Mouse (Mus musculus) intestine, embryonic 14.5 days (tissue): Measurements from ENCODE around the gene Iqsec1. TPM values are rescaled to one million over a fixed set of nuclear protein-coding genes. Genes with fewer than 3 reads are reported as not detected.

Source experiments
- ATAC-seq: fragments of 200-750 bp; cut with Nextera tagmentation; replicated peaks from 2 replicates; pipeline ENCODE4 v1.8.0; 2017; ENCODE audit warnings: low read depth, moderate number of reproducible peaks, moderate TSS enrichment, moderate library complexity; ENCODE audit not compliant: low FRiP score, low TSS enrichment
- DNase-seq: peaks from one replicate; pipeline ENCODE4 v3.0.0-alpha.2; 2018; ENCODE audit warnings: low spot score
- H3K27ac ChIP-seq: fragments of 300-500 bp; sonication (generic); 2 replicates; pipeline ENCODE4 v1.5.1; 2014; ENCODE audit warnings: low read depth, mild to moderate bottlenecking, control low read depth
- H3K27me3 ChIP-seq: fragments of 300-500 bp; sonication (generic); replicated peaks from 2 replicates; pipeline ENCODE4 v1.6.1; 2014; ENCODE audit warnings: low read length, control low read depth; ENCODE audit not compliant: control insufficient read depth, insufficient read depth
- H3K36me3 ChIP-seq: fragments of 300-500 bp; sonication (generic); 2 replicates; pipeline ENCODE4 v1.6.1; 2014; ENCODE audit warnings: low read length, control low read depth; ENCODE audit not compliant: control insufficient read depth, insufficient read depth
- H3K4me1 ChIP-seq: fragments of 300-500 bp; sonication (generic); replicated peaks from 2 replicates; pipeline ENCODE4 v1.6.1; 2014; ENCODE audit warnings: low read length, control low read depth, mixed read lengths; ENCODE audit not compliant: control insufficient read depth, insufficient read depth
- H3K4me2 ChIP-seq: fragments of 300-500 bp; sonication (generic); 2 replicates; pipeline ENCODE4 v1.6.1; 2014; ENCODE audit warnings: low read length
- H3K4me3 ChIP-seq: fragments of 300-500 bp; sonication (generic); 2 replicates; pipeline ENCODE4 v1.5.1; 2014; ENCODE audit warnings: low read depth, low read length, control low read depth, mixed read lengths
- H3K9ac ChIP-seq: fragments of 300-500 bp; sonication (generic); 2 replicates; pipeline ENCODE4 v1.6.1; 2014; ENCODE audit warnings: mild to moderate bottlenecking, low read length
- H3K9me3 ChIP-seq: fragments of 300-500 bp; sonication (generic); 2 replicates; pipeline ENCODE4 v1.6.1; 2016; ENCODE audit warnings: low read length, control low read depth; ENCODE audit not compliant: control insufficient read depth
- WGBS: fragments of 180-500 bp; shearing (Covaris S2); extraction: QIAGEN DNeasy Blood & Tissue Kit; methylation state at CpG from one replicate; pipeline ENCODE4 v1.1.7; 2014; 5-methylcytosine and 5-hydroxymethylcytosine counted together
- polyA plus RNA-seq: library from polyadenylated mRNA; unstranded; fragments of >200 nt; fragmentation: Nextera tagmentation; extraction: Ambion mirVana; gene quantifications from 2 replicates; pipeline ENCODE4 v1.2.1, GENCODE M21; 2014

Gene Iqsec1
- polyA plus RNA-seq, 1 experiment from 2014 or later, result 13.0 TPM

DNA sequence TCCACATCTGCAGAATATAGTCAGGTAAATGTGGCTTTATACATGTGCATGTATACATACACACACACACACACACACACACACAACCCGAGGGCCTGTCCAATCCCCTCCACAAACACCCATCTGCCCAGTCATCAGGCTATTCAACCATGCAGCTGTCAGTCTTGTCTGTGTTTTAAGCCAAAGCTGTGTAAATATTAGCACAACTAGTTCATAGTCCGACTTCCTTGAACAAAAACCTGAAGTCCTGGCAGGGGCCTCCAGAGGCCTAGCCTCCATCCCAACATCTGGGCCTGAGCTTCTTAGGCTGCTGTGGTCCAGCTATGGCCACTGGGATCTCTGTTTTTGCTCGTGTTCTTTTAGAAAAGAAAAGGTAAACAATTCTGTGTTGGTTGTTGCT is 274.8 kb downstream of the Iqsec1 start:
- Histone ChIP-seq H3K4me3 (no peak overlapping the region), H3K9ac (no peak overlapping the region), H3K27ac (no peak overlapping the region), H3K4me2 (no peak overlapping the region; the same call in 1 of the 2 replicates), H3K27me3 (no peaks in the 10 kb centered on the region), H3K36me3 (no peaks in the 10 kb centered on the region), H3K9me3 (no peaks in the 10 kb centered on the region), H3K4me1 (peaks cover 53% of the 10 kb centered on the region)
- 32% methylated on average over 3 of the region's 3 CpGs for WGBS
- DNase-seq (no peak), ATAC-seq (no peak)

DNA sequence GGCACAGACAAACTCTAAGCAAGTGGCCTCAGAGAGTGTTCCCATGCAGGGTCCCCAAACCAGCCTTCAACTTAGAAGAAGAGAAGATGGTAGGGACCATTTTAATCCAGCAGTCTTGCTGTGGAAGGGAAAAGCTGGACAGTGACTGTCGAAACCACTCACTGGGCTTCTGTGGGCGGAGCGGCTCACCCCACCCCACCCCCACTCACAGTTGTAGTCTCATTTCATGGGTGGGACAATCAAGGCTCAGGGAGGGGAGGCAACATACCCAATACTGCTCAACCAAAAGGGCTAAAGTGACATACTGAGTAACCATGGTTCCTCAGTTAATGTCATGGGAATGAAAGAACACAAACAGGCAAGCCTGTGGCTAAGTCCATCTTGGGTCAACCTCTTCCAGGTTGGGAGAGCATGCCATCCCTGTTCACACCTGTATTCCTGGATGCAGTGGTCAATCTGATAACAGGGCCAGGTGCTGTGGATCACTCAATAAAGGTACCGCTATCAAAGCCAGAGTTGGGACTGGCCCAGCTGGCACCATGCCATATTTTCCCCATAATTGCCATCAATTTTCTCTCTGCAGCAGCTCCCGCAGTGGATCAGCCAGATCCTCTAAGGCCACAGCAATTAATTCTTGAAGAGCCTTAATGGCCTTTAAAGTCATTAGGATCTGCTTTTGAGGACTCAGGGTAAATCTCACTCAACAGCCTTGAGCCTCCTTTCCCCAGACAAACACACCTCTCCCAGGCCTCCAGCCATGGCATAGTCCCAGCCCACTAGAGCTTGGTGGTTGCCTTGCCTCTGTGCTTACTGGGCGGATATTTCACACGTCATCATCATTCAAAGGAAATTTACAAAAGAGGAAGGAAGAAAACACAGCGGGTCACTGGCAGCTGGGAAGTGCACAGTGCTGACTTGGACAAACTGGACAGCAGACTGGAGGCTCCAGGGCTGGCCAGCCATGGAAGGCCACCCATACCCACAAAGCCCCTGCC is 275.7 kb downstream of the Iqsec1 start:
- no peak overlapping the region for H3K4me3 ChIP-seq
- DNase-seq (no peak), ATAC-seq (no peak)
- peaks cover 53% of the 10 kb centered on the region for H3K4me1 ChIP-seq
- no peak overlapping the region for H3K9ac ChIP-seq
- H3K27ac ChIP-seq, result peak overlapping the region; percentile 47; the same call in 1 of the 2 replicates
- 53% methylated on average over 8 of the region's 8 CpGs for WGBS
- H3K27me3 ChIP-seq, result no peaks in the 10 kb centered on the region
- no peaks in the 10 kb centered on the region for H3K36me3 ChIP-seq
- H3K4me2 ChIP-seq, result no peak overlapping the region
- no peaks in the 10 kb centered on the region for H3K9me3 ChIP-seq

DNA sequence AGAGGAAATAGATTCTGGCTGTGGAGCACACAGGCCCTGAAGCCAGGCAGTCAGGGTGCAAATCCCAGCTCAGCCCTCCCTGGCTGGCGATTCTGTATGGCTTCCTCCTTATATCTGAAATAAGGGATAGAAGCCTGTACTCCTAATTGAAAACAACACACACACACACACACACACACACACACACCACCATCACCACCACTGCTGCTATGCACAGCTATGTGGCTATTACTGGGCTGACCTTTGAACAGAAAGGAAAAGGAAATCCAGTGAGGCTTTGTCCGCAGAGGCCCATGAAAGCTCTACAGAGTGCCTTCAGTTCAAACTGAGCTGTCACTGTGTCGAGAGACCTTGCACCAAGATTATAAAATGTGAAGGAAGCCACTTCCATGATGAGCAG is 276.4 kb downstream of the Iqsec1 start:
- Histone ChIP-seq H3K4me3 (no peak overlapping the region), H3K4me1 (peaks cover 52% of the 10 kb centered on the region), H3K9me3 (no peaks in the 10 kb centered on the region), H3K36me3 (no peaks in the 10 kb centered on the region), H3K27ac (peak overlapping the region; percentile 18; the same call in 1 of the 2 replicates), H3K4me2 (no peak overlapping the region), H3K9ac (no peak overlapping the region), H3K27me3 (no peaks in the 10 kb centered on the region)
- ATAC-seq (no peak), DNase-seq (no peak)
- WGBS, result 53% methylated on average over 3 of the region's 3 CpGs

DNA sequence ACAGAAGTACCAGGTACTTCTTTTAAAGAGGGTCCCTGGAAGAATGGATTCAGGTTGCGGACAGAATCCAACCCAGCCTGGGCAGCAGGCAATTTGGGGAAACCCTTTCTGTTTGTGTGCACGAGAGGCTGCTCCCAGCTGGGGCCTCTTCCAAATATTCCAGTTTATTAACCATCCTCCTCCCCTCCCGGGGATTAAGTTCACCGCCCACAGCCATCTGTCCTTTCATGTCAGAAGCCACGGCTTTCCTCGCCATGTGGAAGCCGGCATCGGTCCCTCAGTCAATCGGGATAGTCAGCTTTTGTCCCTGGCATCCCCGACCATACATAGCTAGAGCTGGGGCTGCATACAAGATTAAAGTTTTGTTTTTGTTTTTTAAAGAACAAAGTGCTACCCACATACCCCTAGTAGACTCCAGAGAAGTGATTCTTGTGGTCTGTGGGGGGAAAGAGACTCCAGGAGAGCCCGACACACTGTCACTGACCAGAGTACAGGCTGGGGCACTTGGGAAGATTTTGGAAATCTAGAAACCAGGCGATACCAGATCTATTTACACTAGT is 276.9 kb downstream of the Iqsec1 start:
- 53% methylated on average over 12 of the region's 12 CpGs for WGBS
- Histone ChIP-seq H3K9ac (no peak overlapping the region), H3K4me1 (peaks cover 47% of the 10 kb centered on the region), H3K36me3 (no peaks in the 10 kb centered on the region), H3K27ac (peak overlapping the region; percentile 18; the same call in 1 of the 2 replicates), H3K4me3 (no peak overlapping the region), H3K4me2 (no peak overlapping the region), H3K27me3 (no peaks in the 10 kb centered on the region), H3K9me3 (no peaks in the 10 kb centered on the region)
- no peak for ATAC-seq
- DNase-seq, result no peak

DNA sequence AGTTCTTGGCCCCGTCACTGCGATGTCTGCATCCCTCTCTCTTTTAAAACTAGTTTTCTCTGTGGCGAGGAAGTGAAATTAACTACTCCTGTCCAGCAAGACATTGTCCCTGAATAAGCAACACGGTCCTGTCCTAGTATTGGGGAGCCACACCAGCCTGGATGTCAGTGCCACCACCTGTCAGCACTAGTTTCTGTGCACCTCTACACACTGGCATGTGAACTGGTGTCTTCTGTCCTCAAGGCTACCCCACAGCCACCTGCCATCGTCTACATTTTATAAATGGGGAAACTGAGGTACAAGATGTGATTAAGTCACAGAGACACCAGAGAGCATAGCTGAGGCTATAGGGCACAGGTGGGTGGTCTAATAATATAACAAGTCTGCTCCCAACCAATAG is 277.7 kb downstream of the Iqsec1 start:
- WGBS, result 93% methylated on average over 5 of the region's 5 CpGs
- Histone ChIP-seq H3K4me3 (no peak overlapping the region), H3K4me1 (peaks cover 45% of the 10 kb centered on the region), H3K9ac (no peak overlapping the region), H3K27me3 (no peaks in the 10 kb centered on the region), H3K9me3 (no peaks in the 10 kb centered on the region), H3K36me3 (no peaks in the 10 kb centered on the region), H3K27ac (no peak overlapping the region), H3K4me2 (no peak overlapping the region)
- DNase-seq (no peak), ATAC-seq (no peak)

DNA sequence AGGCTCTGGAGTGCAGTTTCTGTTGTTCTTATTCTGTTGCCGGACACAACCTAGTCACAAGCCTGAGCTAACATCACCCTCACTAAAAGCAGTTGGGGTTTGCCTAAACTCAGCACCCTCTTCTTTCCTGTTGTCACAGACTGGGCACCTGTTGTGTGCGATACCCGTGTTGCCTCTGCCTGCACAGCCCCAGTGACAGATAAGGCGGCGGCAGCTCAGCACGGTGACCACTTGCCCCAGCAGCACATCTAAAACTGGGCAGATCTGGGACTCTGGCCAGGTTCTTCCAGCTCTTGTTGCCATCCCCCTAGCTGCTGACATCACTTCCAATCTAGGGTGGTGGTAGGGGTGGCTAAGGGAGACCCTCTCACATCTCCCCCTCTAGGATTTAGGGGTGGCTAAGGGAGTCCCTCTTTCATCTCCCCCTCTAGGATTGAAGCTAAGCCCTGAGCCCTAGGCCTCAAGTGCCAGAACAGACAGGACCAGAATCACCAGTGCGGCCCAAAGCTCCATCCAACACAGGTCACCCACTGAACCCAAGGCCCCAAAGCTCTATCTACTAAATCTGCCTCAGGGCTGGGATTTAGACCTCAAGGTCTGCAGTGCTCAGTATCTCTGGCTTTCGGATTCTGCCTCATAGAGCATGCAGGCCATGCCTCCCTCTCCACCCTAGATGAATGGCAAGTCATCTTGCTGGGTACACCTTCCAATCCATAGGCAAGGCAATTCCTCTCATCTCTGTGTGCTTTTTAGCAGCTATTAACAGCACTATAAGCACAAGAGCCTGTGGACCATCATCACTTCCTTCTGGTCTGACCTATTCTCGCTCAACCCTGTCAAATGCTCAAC is 278.3 kb downstream of the Iqsec1 start:
- Histone ChIP-seq H3K9ac (no peak overlapping the region), H3K4me2 (no peak overlapping the region), H3K4me1 (peaks cover 39% of the 10 kb centered on the region), H3K9me3 (no peaks in the 10 kb centered on the region), H3K27ac (no peak overlapping the region), H3K27me3 (no peaks in the 10 kb centered on the region), H3K4me3 (no peak overlapping the region), H3K36me3 (no peaks in the 10 kb centered on the region)
- ATAC-seq (no peak), DNase-seq (no peak)
- WGBS, result 87% methylated on average over 9 of the region's 9 CpGs

DNA sequence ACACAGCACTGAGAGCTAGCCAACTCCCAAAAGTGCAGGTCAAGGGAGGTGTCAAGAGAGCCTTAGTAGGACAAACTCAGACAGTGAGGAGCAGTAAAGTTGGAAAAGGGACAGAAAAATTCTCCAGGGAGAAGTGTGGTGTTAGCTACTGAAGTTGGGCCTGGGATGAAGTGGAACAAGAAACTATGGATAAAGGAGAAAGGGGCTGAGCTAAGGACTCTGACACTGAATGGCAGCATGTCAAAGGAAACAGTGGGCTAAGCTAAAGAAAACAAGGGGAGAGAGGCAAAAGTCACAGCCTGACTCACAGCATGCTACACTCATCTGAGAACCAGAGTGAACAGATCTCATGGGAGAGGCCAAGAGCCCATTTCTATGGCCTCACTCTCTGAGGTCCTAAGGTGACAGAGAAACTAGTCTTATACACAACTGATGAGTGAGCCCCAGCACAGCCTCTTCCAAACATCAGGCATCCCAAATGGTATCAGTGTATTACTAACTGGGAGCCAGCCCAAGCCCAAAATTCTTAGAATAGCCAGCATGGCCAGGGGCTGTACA is 280.3 kb downstream of the Iqsec1 start:
- DNase-seq (no peak), ATAC-seq (no peak)
- H3K4me1 ChIP-seq, result peaks cover 31% of the 10 kb centered on the region
- no peak overlapping the region for H3K4me2 ChIP-seq
- no peaks in the 10 kb centered on the region for H3K27me3 ChIP-seq
- no peak overlapping the region for H3K4me3 ChIP-seq
- H3K9ac ChIP-seq, result no peak overlapping the region
- no peaks in the 10 kb centered on the region for H3K9me3 ChIP-seq
- H3K27ac ChIP-seq, result no peak overlapping the region
- no peaks in the 10 kb centered on the region for H3K36me3 ChIP-seq

DNA sequence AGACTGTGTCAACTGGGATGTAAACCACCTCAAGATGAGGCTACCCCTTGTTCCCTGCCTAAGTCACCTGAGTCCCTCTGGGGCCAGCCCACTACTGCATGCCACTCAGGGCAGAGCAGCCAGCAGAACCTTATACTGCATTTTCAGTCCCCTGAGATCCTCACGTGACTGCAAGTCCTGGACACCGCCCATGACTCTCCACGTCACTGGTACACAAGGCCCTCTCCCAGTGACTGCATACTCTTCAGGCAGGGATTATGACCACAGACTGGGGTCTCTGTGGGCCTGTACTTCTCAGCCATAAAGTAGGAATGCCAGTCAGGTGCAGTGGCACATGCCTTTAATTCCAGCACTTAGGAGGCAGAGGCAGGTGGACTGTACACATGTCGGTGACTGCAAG is 281.3 kb downstream of the Iqsec1 start:
- Histone ChIP-seq H3K36me3 (no peaks in the 10 kb centered on the region), H3K4me3 (no peak overlapping the region), H3K4me2 (no peak overlapping the region), H3K9ac (no peak overlapping the region), H3K4me1 (peaks cover 25% of the 10 kb centered on the region), H3K9me3 (no peaks in the 10 kb centered on the region), H3K27me3 (no peaks in the 10 kb centered on the region), H3K27ac (no peak overlapping the region)
- 85% methylated on average over 4 of the region's 4 CpGs for WGBS
- no peak for ATAC-seq
- no peak for DNase-seq
